Mouse (Mus musculus) lung, adult 2 months (tissue): ENCODE data around the gene Rnf26.

ENCODE experiments used
- CTCF ChIP-seq: fragments of 200-500 bp; IDR thresholded peaks from 2 replicates; pipeline ENCODE4 v1.5.1; 2011; ENCODE audit warnings: mild to moderate bottlenecking, low read length, control low read depth; ENCODE audit not compliant: insufficient read depth
- POLR2A ChIP-seq: fragments of 200-500 bp; IDR thresholded peaks from 2 replicates; pipeline ENCODE4 v1.6.1; 2011; ENCODE audit warnings: low read depth, mild to moderate bottlenecking, control low read depth, low read length, borderline replicate concordance; ENCODE audit errors: extremely low read depth

GRCm38 (mm10) chr9:44048541-44049380, 64.6 kb downstream of the Rnf26 start:
- no peak for TF ChIP-seq CTCF
- TF ChIP-seq POLR2A: no peak
